Mouse (Mus musculus): Measurements from ENCODE around the gene D630039A03Rik. TPM values are rescaled to one million over a fixed set of nuclear protein-coding genes. Genes with fewer than 3 reads are reported as not detected.

The D630039A03Rik gene
- total RNA-seq, 1 experiment = 0.27 TPM

- Histone ChIP-seq H3K9ac (ENCODE audit: insufficient read depth, low read depth, low read length, poor library complexity, severe bottlenecking) (no peak overlapping the region), H3K4me1 (ENCODE audit: control insufficient read depth in 2 of 2, insufficient read depth in 2 of 2, low read length in 2 of 2, poor library complexity in 1 of 2) (no peaks in the 10 kb centered on the region; a peak in 1 of 4 replicates), H3K27ac (ENCODE audit: insufficient read depth, low read depth, low read length, poor library complexity, severe bottlenecking) (no peak overlapping the region), H3K36me3 (ENCODE audit: control insufficient read depth, insufficient read depth, low read length, poor library complexity, severe bottlenecking) (peaks cover 27% of the 10 kb centered on the region), H3K4me3 (ENCODE audit: insufficient read depth in 1 of 2, low read depth in 1 of 2, low read length in 2 of 2, poor library complexity in 1 of 2, severe bottlenecking in 1 of 2) (no peak overlapping the region), H3K9me3 (ENCODE audit: control insufficient read depth, insufficient read depth, low read depth, low read length) (no peaks in the 10 kb centered on the region)
- in situ Hi-C loops (cut with MboI; ENCODE audit: low sequenced_read_pairs in 2 of 2, unreplicated experiment in 2 of 2) = no loop called here
- DNase-seq (ENCODE audit: low read depth, low spot score) = no peak
- TF ChIP-seq CHD2 (IDR thresholded peaks at IDR 0.05; ENCODE audit: low read depth, low read length) (no peak), ZNF384 (IDR thresholded peaks at IDR 0.05; ENCODE audit: low read depth, low read length) (no peak), MAFK (IDR thresholded peaks at IDR 0.05; ENCODE audit: insufficient read depth, low read depth, low read length) (no peak), HCFC1 (IDR thresholded peaks at IDR 0.05; ENCODE audit: borderline replicate concordance, insufficient read depth, low read length) (no peak), ZC3H11A (IDR thresholded peaks at IDR 0.05; ENCODE audit: borderline replicate concordance, low read depth, low read length) (no peak)
Observed at GRCm38 (mm10) chr4:57942892-57943291, 26.8 kb upstream of the D630039A03Rik start.

GRCm38 (mm10) chr4:57940631-57941030 lies 24.5 kb upstream of the D630039A03Rik start:
- Histone ChIP-seq H3K4me3 (ENCODE audit: insufficient read depth in 1 of 2, low read depth in 1 of 2, low read length in 2 of 2, poor library complexity in 1 of 2, severe bottlenecking in 1 of 2) (no peak overlapping the region), H3K27ac (ENCODE audit: insufficient read depth, low read depth, low read length, poor library complexity, severe bottlenecking) (no peak overlapping the region), H3K9ac (ENCODE audit: insufficient read depth, low read depth, low read length, poor library complexity, severe bottlenecking) (no peak overlapping the region), H3K36me3 (ENCODE audit: control insufficient read depth, insufficient read depth, low read length, poor library complexity, severe bottlenecking) (peaks cover 13% of the 10 kb centered on the region), H3K9me3 (ENCODE audit: control insufficient read depth, insufficient read depth, low read depth, low read length) (no peaks in the 10 kb centered on the region), H3K4me1 (ENCODE audit: control insufficient read depth in 2 of 2, insufficient read depth in 2 of 2, low read length in 2 of 2, poor library complexity in 1 of 2) (peaks cover 0 to 6% of the 10 kb centered on the region in 2 experiments; a peak in 1 of 4 replicates)
- DNase-seq (ENCODE audit: low read depth, low spot score) = no peak
- in situ Hi-C loops (cut with MboI; ENCODE audit: low sequenced_read_pairs in 2 of 2, unreplicated experiment in 2 of 2) = no loop called here
- TF ChIP-seq ZC3H11A (IDR thresholded peaks at IDR 0.05; ENCODE audit: borderline replicate concordance, low read depth, low read length) = no peak

GRCm38 (mm10) chr4:57937292-57937691 lies 21.2 kb upstream of the D630039A03Rik start:
- H3K27ac ChIP-seq (ENCODE audit: insufficient read depth, low read depth, low read length, poor library complexity, severe bottlenecking) = no peak overlapping the region
- H3K4me1 ChIP-seq (ENCODE audit: control insufficient read depth in 2 of 2, insufficient read depth in 2 of 2, low read length in 2 of 2, poor library complexity in 1 of 2) = peaks cover 3 to 7% of the 10 kb centered on the region in 2 experiments; a peak in 2 of 4 replicates
- no peak for DNase-seq (ENCODE audit: low read depth, low spot score)
- in situ Hi-C loops (cut with MboI; ENCODE audit: low sequenced_read_pairs in 2 of 2, unreplicated experiment in 2 of 2) = no loop called here
- H3K4me3 ChIP-seq (ENCODE audit: insufficient read depth in 1 of 2, low read depth in 1 of 2, low read length in 2 of 2, poor library complexity in 1 of 2, severe bottlenecking in 1 of 2) = no peak overlapping the region
- no peak overlapping the region for H3K9ac ChIP-seq (ENCODE audit: insufficient read depth, low read depth, low read length, poor library complexity, severe bottlenecking)
- H3K9me3 ChIP-seq (ENCODE audit: control insufficient read depth, insufficient read depth, low read depth, low read length) = no peaks in the 10 kb centered on the region
- TF ChIP-seq HCFC1 (IDR thresholded peaks at IDR 0.05; ENCODE audit: borderline replicate concordance, insufficient read depth, low read length) (no peak), MAFK (IDR thresholded peaks at IDR 0.05; ENCODE audit: insufficient read depth, low read depth, low read length) (no peak), ZNF384 (IDR thresholded peaks at IDR 0.05; ENCODE audit: low read depth, low read length) (no peak), CHD2 (IDR thresholded peaks at IDR 0.05; ENCODE audit: low read depth, low read length) (no peak), ZC3H11A (IDR thresholded peaks at IDR 0.05; ENCODE audit: borderline replicate concordance, low read depth, low read length) (no peak)
- no peaks in the 10 kb centered on the region for H3K36me3 ChIP-seq (ENCODE audit: control insufficient read depth, insufficient read depth, low read length, poor library complexity, severe bottlenecking)

GRCm38 (mm10) chr4:57934181-57934580 lies 18.1 kb upstream of the D630039A03Rik start:
- H3K4me3 ChIP-seq (ENCODE audit: insufficient read depth in 1 of 2, low read depth in 1 of 2, low read length in 2 of 2, poor library complexity in 1 of 2, severe bottlenecking in 1 of 2) = no peak overlapping the region
- no peaks in the 10 kb centered on the region for H3K9me3 ChIP-seq (ENCODE audit: control insufficient read depth, insufficient read depth, low read depth, low read length)
- no peak for DNase-seq (ENCODE audit: low read depth, low spot score)
- peaks cover 3 to 7% of the 10 kb centered on the region in 2 experiments; a peak in 2 of 4 replicates for H3K4me1 ChIP-seq (ENCODE audit: control insufficient read depth in 2 of 2, insufficient read depth in 2 of 2, low read length in 2 of 2, poor library complexity in 1 of 2)
- TF ChIP-seq MAFK (IDR thresholded peaks at IDR 0.05; ENCODE audit: insufficient read depth, low read depth, low read length) (0 out of 2 replicates have a peak, but pooled peaks have one; percentile 18), ZNF384 (IDR thresholded peaks at IDR 0.05; ENCODE audit: low read depth, low read length) (no peak), HCFC1 (IDR thresholded peaks at IDR 0.05; ENCODE audit: borderline replicate concordance, insufficient read depth, low read length) (no peak), CHD2 (IDR thresholded peaks at IDR 0.05; ENCODE audit: low read depth, low read length) (no peak), ZC3H11A (IDR thresholded peaks at IDR 0.05; ENCODE audit: borderline replicate concordance, low read depth, low read length) (no peak)
- in situ Hi-C loops (cut with MboI; ENCODE audit: low sequenced_read_pairs in 2 of 2, unreplicated experiment in 2 of 2) = no loop called here
- H3K9ac ChIP-seq (ENCODE audit: insufficient read depth, low read depth, low read length, poor library complexity, severe bottlenecking) = no peak overlapping the region
- no peaks in the 10 kb centered on the region for H3K36me3 ChIP-seq (ENCODE audit: control insufficient read depth, insufficient read depth, low read length, poor library complexity, severe bottlenecking)
- no peak overlapping the region for H3K27ac ChIP-seq (ENCODE audit: insufficient read depth, low read depth, low read length, poor library complexity, severe bottlenecking)

DNA sequence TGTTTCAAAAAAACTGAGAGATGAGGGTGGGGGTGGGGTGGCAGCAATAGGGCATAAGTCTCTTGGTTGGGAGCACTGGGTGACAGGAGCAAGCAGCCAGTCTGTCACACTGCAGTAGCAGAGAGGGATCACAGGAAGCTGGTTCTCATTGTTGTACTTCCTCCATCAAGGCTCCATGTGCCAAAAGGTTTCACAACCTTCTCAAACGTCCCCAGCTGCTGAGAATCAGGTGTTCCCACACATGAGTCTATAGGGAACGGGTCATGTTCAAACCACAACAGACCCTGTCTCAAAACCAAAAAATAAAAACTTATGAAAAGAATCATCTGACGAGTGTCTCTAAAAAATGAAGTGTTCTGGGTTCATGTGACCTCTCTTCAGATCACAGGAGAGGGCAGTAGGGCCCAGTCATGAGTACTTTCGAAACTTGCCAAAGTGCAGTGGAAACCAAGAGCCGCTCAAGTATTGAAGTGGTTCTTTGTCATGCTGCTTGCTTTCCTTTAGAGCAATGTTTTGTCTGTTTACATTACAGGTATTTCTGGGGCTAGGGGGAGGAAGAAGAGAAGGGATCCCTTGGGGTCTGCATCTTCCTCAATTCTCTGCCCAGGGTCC lies 14.6 kb upstream of the D630039A03Rik start:
- peaks cover 2 to 3% of the 10 kb centered on the region in 2 experiments; a peak in 2 of 4 replicates for H3K4me1 ChIP-seq (ENCODE audit: control insufficient read depth in 2 of 2, insufficient read depth in 2 of 2, low read length in 2 of 2, poor library complexity in 1 of 2)
- no peak overlapping the region for H3K27ac ChIP-seq (ENCODE audit: insufficient read depth, low read depth, low read length, poor library complexity, severe bottlenecking)
- in situ Hi-C loops (cut with MboI; ENCODE audit: low sequenced_read_pairs in 2 of 2, unreplicated experiment in 2 of 2) = no loop called here
- no peak for DNase-seq (ENCODE audit: low read depth, low spot score)
- TF ChIP-seq HCFC1 (IDR thresholded peaks at IDR 0.05; ENCODE audit: borderline replicate concordance, insufficient read depth, low read length) (no peak), ZNF384 (IDR thresholded peaks at IDR 0.05; ENCODE audit: low read depth, low read length) (no peak), ZC3H11A (IDR thresholded peaks at IDR 0.05; ENCODE audit: borderline replicate concordance, low read depth, low read length) (no peak), CHD2 (IDR thresholded peaks at IDR 0.05; ENCODE audit: low read depth, low read length) (no peak), MAFK (IDR thresholded peaks at IDR 0.05; ENCODE audit: insufficient read depth, low read depth, low read length) (no peak)
- no peak overlapping the region for H3K4me3 ChIP-seq (ENCODE audit: insufficient read depth in 1 of 2, low read depth in 1 of 2, low read length in 2 of 2, poor library complexity in 1 of 2, severe bottlenecking in 1 of 2)
- H3K36me3 ChIP-seq (ENCODE audit: control insufficient read depth, insufficient read depth, low read length, poor library complexity, severe bottlenecking) = no peaks in the 10 kb centered on the region
- H3K9ac ChIP-seq (ENCODE audit: insufficient read depth, low read depth, low read length, poor library complexity, severe bottlenecking) = no peak overlapping the region
- no peaks in the 10 kb centered on the region for H3K9me3 ChIP-seq (ENCODE audit: control insufficient read depth, insufficient read depth, low read depth, low read length)
